Mouse (Mus musculus): ENCODE measurements around the gene Tmie.
"Not testable (repeated sequence)": the region's sequence is repeated elsewhere in the genome, so short reads cannot be mapped to it uniquely, and the experiment has no call there.

The Tmie gene

DNA sequence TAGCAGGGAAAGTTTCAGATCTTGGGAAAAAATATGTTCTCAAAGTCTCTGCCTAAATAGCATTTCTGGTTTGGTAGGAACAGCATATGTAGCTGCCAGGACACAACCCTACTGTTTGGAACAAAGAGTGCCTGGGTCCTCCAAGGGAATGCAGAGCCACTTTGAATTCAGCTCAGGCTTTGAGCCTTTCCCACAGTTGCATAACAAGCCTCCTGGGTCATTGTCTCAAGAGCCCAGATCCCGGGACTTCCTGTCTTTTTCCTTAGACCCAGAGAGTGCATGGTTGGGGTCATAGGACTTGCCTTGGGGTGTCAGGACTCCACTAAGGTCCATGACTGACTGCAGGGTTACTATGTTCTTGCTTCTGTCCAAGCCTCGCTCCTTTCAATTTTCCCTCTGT is 43.8 kb downstream of the Tmie start:
- no peak for DNase-seq (ENCODE audit: low spot score)

DNA sequence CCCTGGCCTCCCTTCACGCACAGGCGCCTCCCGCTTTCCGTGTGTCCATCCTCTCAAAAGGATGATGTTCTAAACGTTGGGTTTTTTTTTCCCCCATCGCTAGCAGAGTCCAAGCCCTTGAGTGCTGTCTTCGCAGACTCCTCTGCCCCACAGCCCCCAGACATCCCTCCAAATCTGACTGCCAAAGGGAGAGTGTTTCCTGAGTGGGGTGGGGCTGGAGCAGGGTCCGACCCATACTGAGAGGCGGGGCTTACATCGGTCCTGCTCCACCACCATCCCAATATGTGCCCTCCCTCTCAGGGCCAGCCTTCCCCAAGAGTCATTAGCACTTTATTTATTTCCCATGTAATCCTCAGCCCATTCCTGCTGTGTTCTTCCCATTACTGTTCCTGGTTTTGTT is 45.0 kb downstream of the Tmie start:
- DNase-seq (ENCODE audit: low spot score) = no peak

DNA sequence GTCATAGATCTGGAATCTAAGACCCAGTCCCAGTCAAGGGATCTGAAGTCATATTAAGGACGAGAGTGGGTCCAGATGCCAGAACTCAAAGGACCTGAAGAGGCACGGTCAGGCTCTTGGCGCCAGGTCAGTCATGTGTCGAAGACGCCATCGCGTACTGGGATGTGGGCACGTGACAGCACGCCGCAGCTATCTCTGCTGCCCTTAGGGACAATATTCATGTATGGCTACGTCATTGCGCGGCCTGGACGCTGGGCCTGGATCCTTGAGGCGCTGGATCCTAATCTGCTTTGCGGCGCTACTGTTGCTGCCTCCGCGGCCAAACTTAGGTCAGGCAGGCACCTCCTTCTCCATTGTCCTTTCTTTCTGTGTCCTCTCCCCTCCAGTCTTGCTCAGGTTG is 45.5 kb downstream of the Tmie start, which contains the start of gene Prss45:
TSS of gene Prss45 (plus strand) at position 178 of the 400 bp plus-strand sequence.
- no peak for DNase-seq (ENCODE audit: low spot score)

DNA sequence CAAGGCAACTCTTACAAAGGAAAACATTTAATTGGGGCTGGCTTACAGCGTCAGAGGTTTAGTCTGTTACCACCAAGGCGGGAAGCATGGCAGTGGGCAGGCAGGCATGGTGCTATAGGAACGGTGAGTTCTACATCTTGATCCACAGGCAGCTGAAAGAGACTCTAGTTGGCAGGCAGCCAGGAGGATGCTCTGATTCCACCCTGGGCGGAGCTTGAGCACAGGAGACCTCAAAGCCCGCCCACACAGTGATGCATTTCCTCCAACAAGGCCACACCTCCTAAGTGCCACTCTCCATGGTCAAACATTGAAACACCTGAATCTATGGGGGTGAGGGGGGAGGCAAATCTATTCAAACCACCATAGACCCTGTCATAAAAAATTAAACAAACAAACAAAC is 46.9 kb downstream of the Tmie start:
- no peak for DNase-seq (ENCODE audit: low spot score)

DNA sequence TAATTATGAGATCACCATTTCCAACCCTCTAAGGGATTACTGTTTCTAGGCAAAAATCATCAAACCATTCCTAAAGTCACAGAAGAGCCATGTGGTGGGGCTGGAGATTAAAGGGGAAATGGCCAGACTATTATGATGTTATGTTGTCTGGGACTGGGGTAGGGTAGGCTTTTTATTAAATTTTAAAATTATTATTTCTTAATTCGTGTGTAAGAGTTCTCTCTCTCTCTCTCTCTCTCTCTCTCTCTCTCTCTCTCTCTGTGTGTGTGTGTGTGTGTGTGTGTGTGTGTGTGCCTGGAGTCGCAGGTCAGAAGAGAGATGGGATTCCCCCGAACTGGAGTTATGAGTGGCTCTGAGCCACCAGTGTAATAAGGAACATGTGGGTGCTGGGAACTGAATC is 53.5 kb downstream of the Tmie start, which contains the start of gene Prss43:
TSS of gene Prss43 (plus strand) at position 301 of the 400 bp plus-strand sequence.
- no peak for DNase-seq (ENCODE audit: low spot score)

DNA sequence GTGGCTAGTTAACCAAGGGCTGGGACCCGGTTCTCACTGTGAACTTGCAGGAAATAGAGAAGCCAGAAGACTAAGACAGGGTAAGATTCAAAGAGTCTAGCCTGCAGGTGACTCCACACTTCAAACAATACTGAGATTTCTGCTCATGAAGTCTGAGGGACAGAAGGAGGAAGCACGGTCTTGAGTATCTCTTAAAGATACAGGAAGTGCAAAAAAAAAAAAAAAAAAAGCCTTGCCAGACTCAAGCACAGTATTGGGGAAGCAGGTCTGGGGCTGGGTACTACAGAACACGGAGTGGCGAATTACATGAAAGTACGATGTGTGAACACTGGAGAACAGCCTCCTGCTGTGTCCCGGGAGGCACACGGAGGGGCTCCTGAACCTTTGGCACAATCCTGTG is 54.1 kb downstream of the Tmie start:
- DNase-seq (ENCODE audit: low spot score) = no peak

DNA sequence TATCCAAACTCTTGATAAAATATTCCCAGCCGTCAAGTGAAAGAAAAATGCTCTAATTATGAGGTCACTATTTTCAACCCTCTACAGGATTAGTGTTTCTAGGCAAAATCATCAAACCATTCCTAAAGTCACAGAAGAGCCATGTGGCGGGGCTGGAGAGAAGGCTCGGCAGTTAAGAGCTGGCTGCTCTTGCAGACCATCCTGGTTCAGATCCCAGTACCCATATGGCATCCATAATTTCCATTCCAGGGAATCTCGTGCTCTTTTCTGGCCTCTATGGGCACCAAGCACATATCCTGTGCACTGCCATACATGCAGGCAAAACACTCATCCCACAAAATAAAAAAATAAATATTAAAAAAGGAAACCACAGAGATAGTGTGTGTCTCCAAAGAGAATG is 54.5 kb downstream of the Tmie start:
- no peak for DNase-seq (ENCODE audit: low spot score)

DNA sequence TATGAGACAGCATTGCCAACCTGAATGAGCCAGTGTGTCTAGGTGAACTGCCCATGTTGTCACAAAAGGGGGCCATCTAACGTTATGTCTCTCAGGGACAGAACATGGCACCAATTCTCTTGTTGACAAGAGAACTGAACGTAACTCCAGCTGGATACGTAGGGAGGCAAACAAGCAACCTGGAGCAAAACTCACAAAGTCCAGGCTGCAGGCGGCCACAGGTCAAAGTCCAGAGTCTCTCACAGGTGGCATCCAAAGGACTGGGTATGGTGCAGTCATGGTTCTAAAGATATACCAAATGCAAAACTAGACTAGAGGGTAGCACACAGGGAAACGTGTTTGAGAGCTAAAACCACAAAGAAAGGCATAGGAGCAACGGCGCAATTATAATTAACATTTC is 58.5 kb downstream of the Tmie start:
- DNase-seq (ENCODE audit: low spot score) = no peak

DNA sequence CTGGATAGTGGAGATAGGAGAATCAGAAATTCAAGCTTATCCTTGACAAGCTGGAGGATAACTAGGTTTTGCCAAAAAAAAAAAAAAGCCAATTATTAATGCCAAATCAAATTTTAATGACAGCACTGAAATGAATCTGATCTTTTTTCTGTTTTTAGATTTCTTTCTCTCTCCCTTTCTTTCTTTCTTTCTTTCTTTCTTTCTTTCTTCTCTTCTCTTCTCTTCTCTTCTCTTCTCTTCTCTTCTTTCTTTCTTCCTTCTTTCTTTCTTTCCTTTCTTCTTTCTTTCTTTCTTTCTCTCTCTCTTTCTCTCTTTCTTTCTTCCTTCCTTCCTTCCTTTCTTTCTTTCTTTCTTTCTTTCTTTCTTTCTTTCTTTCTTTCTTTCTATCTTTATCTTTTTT is 59.4 kb downstream of the Tmie start:
- not testable (repeated sequence) for DNase-seq (ENCODE audit: low spot score)
